Mouse (Mus musculus): ENCODE measurements around the gene Gm21985. TPM values are rescaled to one million over a fixed set of nuclear protein-coding genes. Genes with fewer than 3 reads are reported as not detected.

The Gm21985 gene
- polyA plus RNA-seq, 1 experiment, result not detected

DNA sequence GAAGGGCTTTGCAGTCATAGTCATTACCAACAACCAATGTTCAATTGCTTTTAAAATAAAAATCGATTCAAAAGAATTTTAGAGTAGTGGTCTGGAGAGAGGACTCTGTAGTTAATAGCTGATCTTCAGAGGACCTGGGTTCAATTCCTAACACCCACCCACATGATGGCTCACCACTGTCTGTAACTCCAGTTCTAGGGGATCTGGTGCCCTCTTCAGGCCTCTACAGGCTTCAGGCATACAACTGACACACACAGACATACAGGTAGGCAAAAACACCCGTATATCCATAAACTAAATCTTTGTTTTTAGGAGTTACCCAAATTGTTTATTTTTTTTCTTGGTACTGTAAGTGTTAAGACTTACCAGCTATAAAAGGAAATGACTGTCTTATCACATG lies 73.6 kb downstream of the Gm21985 start:
- peaks cover 73% of the 10 kb centered on the region for H3K36me3 ChIP-seq (ENCODE audit: control insufficient read depth, insufficient read depth, low read length)
- WGBS, result 94% methylated on average over 2 of the region's 2 CpGs
- DNase-seq, result peak; percentile 12

GRCm38 (mm10) chr2:112341117-112341516 lies 75.0 kb downstream of the Gm21985 start:
- no peak for TF ChIP-seq POLR2A (IDR thresholded peaks at IDR 0.05; ENCODE audit: control insufficient read depth, extremely low read depth, insufficient read depth, low read length, poor library complexity)
- WGBS, result 86% methylated on average over 3 of the region's 3 CpGs
- H3K4me3 ChIP-seq (ENCODE audit: control insufficient read depth, insufficient read depth, low read length), result no peak overlapping the region
- H3K36me3 ChIP-seq (ENCODE audit: control insufficient read depth, insufficient read depth, low read length), result peaks cover 64% of the 10 kb centered on the region
- H3K4me1 ChIP-seq (replicated peaks; ENCODE audit: control insufficient read depth, insufficient read depth, low read length), result no peaks in the 10 kb centered on the region
- H3K27ac ChIP-seq (ENCODE audit: control insufficient read depth, insufficient read depth, low read length), result no peak overlapping the region
- H3K27me3 ChIP-seq (ENCODE audit: control insufficient read depth, insufficient read depth, low read length), result no peaks in the 10 kb centered on the region
- no peak for DNase-seq

More for the DNA sequence above, 73.6 kb downstream of the Gm21985 start:
- TF ChIP-seq POLR2A (IDR thresholded peaks at IDR 0.05; ENCODE audit: control insufficient read depth, extremely low read depth, insufficient read depth, low read length, poor library complexity) (no peak), CTCF (IDR thresholded peaks at IDR 0.05; ENCODE audit: borderline replicate concordance, control insufficient read depth, extremely low read depth, insufficient read depth, low read length, poor library complexity) (no peak)
- Histone ChIP-seq H3K27ac (ENCODE audit: control insufficient read depth, insufficient read depth, low read length) (no peak overlapping the region), H3K4me1 (replicated peaks; ENCODE audit: control insufficient read depth, insufficient read depth, low read length) (no peaks in the 10 kb centered on the region), H3K4me3 (ENCODE audit: control insufficient read depth, insufficient read depth, low read length) (no peak overlapping the region), H3K27me3 (ENCODE audit: control insufficient read depth, insufficient read depth, low read length) (no peaks in the 10 kb centered on the region)

GRCm38 (mm10) chr2:112348246-112348645 lies 82.1 kb downstream of the Gm21985 start:
- Histone ChIP-seq H3K27ac (ENCODE audit: control insufficient read depth, insufficient read depth, low read length) (no peak overlapping the region), H3K36me3 (ENCODE audit: control insufficient read depth, insufficient read depth, low read length) (peaks cover 68% of the 10 kb centered on the region), H3K27me3 (ENCODE audit: control insufficient read depth, insufficient read depth, low read length) (no peaks in the 10 kb centered on the region), H3K4me3 (ENCODE audit: control insufficient read depth, insufficient read depth, low read length) (no peak overlapping the region), H3K4me1 (replicated peaks; ENCODE audit: control insufficient read depth, insufficient read depth, low read length) (no peaks in the 10 kb centered on the region)
- TF ChIP-seq POLR2A (IDR thresholded peaks at IDR 0.05; ENCODE audit: control insufficient read depth, extremely low read depth, insufficient read depth, low read length, poor library complexity) (no peak), CTCF (IDR thresholded peaks at IDR 0.05; ENCODE audit: borderline replicate concordance, control insufficient read depth, extremely low read depth, insufficient read depth, low read length, poor library complexity) (no peak)
- WGBS, result 93% methylated on average over 3 of the region's 3 CpGs
- DNase-seq, result no peak

- no peak for TF ChIP-seq POLR2A (IDR thresholded peaks at IDR 0.05; ENCODE audit: control insufficient read depth, extremely low read depth, insufficient read depth, low read length, poor library complexity)
- 98% methylated on average over 7 of the region's 7 CpGs for WGBS
- peaks cover 88% of the 10 kb centered on the region for H3K36me3 ChIP-seq (ENCODE audit: control insufficient read depth, insufficient read depth, low read length)
Measured at GRCm38 (mm10) chr2:112353685-112354455, 87.8 kb downstream of the Gm21985 start.

DNA sequence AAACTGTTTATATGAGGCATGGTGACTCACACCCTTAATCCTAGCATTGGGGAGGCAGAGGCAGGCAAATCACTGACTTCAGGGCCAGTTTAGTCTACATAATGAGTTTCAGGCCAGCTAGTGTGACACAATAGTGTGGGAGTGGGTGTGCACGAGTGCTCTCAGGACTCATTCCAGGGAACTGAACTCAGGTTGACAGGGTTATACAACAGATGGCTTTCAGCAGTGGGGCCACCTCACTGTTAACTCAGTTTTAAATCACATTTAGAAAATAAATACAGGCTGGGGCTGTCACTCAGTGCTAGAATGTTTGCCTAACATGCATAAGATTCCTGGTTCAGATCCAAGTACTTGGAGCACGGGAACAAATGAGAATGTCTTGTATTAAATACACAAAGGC lies 93.5 kb downstream of the Gm21985 start:
- TF ChIP-seq CTCF (IDR thresholded peaks at IDR 0.05; ENCODE audit: borderline replicate concordance, control insufficient read depth, extremely low read depth, insufficient read depth, low read length, poor library complexity) (no peak), POLR2A (IDR thresholded peaks at IDR 0.05; ENCODE audit: control insufficient read depth, extremely low read depth, insufficient read depth, low read length, poor library complexity) (no peak)
- DNase-seq, result no peak
- no peak overlapping the region for H3K27ac ChIP-seq (ENCODE audit: control insufficient read depth, insufficient read depth, low read length)
- no peaks in the 10 kb centered on the region for H3K27me3 ChIP-seq (ENCODE audit: control insufficient read depth, insufficient read depth, low read length)
- H3K4me3 ChIP-seq (ENCODE audit: control insufficient read depth, insufficient read depth, low read length), result no peak overlapping the region
- H3K36me3 ChIP-seq (ENCODE audit: control insufficient read depth, insufficient read depth, low read length), result peaks cover 92% of the 10 kb centered on the region
- no peaks in the 10 kb centered on the region for H3K4me1 ChIP-seq (replicated peaks; ENCODE audit: control insufficient read depth, insufficient read depth, low read length)
- 95% methylated on average over 2 of the region's 2 CpGs for WGBS

More at GRCm38 (mm10) chr2:112353685-112354455, 87.8 kb downstream of the Gm21985 start:
- DNase-seq, result no peak
- Histone ChIP-seq H3K27ac (ENCODE audit: control insufficient read depth, insufficient read depth, low read length) (no peak overlapping the region), H3K27me3 (ENCODE audit: control insufficient read depth, insufficient read depth, low read length) (no peaks in the 10 kb centered on the region), H3K4me3 (ENCODE audit: control insufficient read depth, insufficient read depth, low read length) (no peak overlapping the region), H3K4me1 (replicated peaks; ENCODE audit: control insufficient read depth, insufficient read depth, low read length) (no peaks in the 10 kb centered on the region)

GRCm38 (mm10) chr2:112360012-112360780 lies 94.1 kb downstream of the Gm21985 start:
- H3K36me3 ChIP-seq (ENCODE audit: control insufficient read depth, insufficient read depth, low read length), result peaks cover 87% of the 10 kb centered on the region
- no peak for DNase-seq
- no peak overlapping the region for H3K27ac ChIP-seq (ENCODE audit: control insufficient read depth, insufficient read depth, low read length)
- H3K4me3 ChIP-seq (ENCODE audit: control insufficient read depth, insufficient read depth, low read length), result no peak overlapping the region
- TF ChIP-seq POLR2A (IDR thresholded peaks at IDR 0.05; ENCODE audit: control insufficient read depth, extremely low read depth, insufficient read depth, low read length, poor library complexity), result no peak
- TF ChIP-seq CTCF (IDR thresholded peaks at IDR 0.05; ENCODE audit: borderline replicate concordance, control insufficient read depth, extremely low read depth, insufficient read depth, low read length, poor library complexity), result no peak
- 96% methylated on average over 12 of the region's 12 CpGs for WGBS
- no peaks in the 10 kb centered on the region for H3K4me1 ChIP-seq (replicated peaks; ENCODE audit: control insufficient read depth, insufficient read depth, low read length)
- no peaks in the 10 kb centered on the region for H3K27me3 ChIP-seq (ENCODE audit: control insufficient read depth, insufficient read depth, low read length)
